Mouse (Mus musculus) ES-E14 (cell line): ENCODE results near the gene Hist1h2ak. TPM values are rescaled to one million over a fixed set of nuclear protein-coding genes. Genes with fewer than 3 reads are reported as not detected.
"Not testable (repeated sequence)": the region's sequence is repeated elsewhere in the genome, so short reads cannot be mapped to it uniquely, and the experiment has no call there.

Experiments
- DNase-seq: peaks from one replicate; pipeline ENCODE4 v3.0.0-alpha.2; 2013; ENCODE audit warnings: low read depth, low spot score
- H3K27ac ChIP-seq: 2 replicates; pipeline ENCODE4 v1.5.1; 2012; ENCODE audit warnings: low read depth, mild to moderate bottlenecking, low read length, moderate library complexity, mixed read lengths; ENCODE audit not compliant: poor library complexity, insufficient read depth, severe bottlenecking
- H3K36me3 ChIP-seq: 2 replicates; pipeline ENCODE4 v1.6.1; 2012; ENCODE audit warnings: mild to moderate bottlenecking, low read length, moderate library complexity, mixed read lengths; ENCODE audit not compliant: control insufficient read depth, poor library complexity, insufficient read depth, severe bottlenecking
- H3K4me1 ChIP-seq, 2 experiments: fragments of 150-350 bp in 1 of 2; sonication (generic) in 1 of 2; 2 replicates each; pipeline ENCODE4 v1.6.1; 2012; ENCODE audit warnings: low read length in 2 of 2, mild to moderate bottlenecking in 1 of 2, mixed read lengths in 1 of 2; ENCODE audit not compliant: control insufficient read depth in 2 of 2, insufficient read depth in 2 of 2, poor library complexity in 1 of 2
- H3K4me3 ChIP-seq, 2 experiments: fragments of 150-350 bp in 1 of 2; sonication (generic) in 1 of 2; 2 replicates each; pipeline ENCODE4 v1.5.1; 2012; ENCODE audit warnings: low read length in 2 of 2, low read depth in 1 of 2, mild to moderate bottlenecking in 1 of 2, mixed read lengths in 1 of 2; ENCODE audit not compliant: insufficient read depth in 1 of 2, poor library complexity in 1 of 2, severe bottlenecking in 1 of 2
- H3K9ac ChIP-seq: 2 replicates; pipeline ENCODE4 v1.6.1; 2012; ENCODE audit warnings: low read depth, mild to moderate bottlenecking, low read length, mixed read lengths; ENCODE audit not compliant: poor library complexity, insufficient read depth, severe bottlenecking
- H3K9me3 ChIP-seq: fragments of 150-350 bp; sonication (generic); 2 replicates; pipeline ENCODE4 v1.6.1; 2012; ENCODE audit warnings: low read depth, mild to moderate bottlenecking, low read length; ENCODE audit not compliant: control insufficient read depth, insufficient read depth
- CHD2 ChIP-seq: IDR thresholded peaks from 2 replicates; pipeline ENCODE4 v1.6.1; 2014; ENCODE audit warnings: mild to moderate bottlenecking, low read depth, low read length, inconsistent platforms
- HCFC1 ChIP-seq: IDR thresholded peaks from 2 replicates; pipeline ENCODE4 v1.6.1; 2012; ENCODE audit warnings: low read length, inconsistent platforms, borderline replicate concordance; ENCODE audit not compliant: insufficient read depth
- MAFK ChIP-seq: IDR thresholded peaks from 2 replicates; pipeline ENCODE4 v1.6.1; 2014; ENCODE audit warnings: mild to moderate bottlenecking, low read depth, low read length, inconsistent platforms; ENCODE audit not compliant: insufficient read depth
- ZC3H11A ChIP-seq: IDR thresholded peaks from 2 replicates; pipeline ENCODE4 v1.6.1; 2012; ENCODE audit warnings: low read depth, mild to moderate bottlenecking, inconsistent platforms, low read length, borderline replicate concordance
- ZNF384 ChIP-seq: IDR thresholded peaks from 2 replicates; pipeline ENCODE4 v1.6.1; 2012; ENCODE audit warnings: low read depth, low read length, inconsistent platforms
- in situ Hi-C, 2 experiments: fragments of 600-800 bp; cut with MboI; formaldehyde crosslinking; loops; one replicate each; pipeline ENCODE4 v1.15.1; 2025; ENCODE audit warnings: low sequenced_read_pairs in 2 of 2, inconsistent platforms in 1 of 2; ENCODE audit not compliant: unreplicated experiment in 2 of 2
- total RNA-seq: library from RNA; depleted of rRNA; stranded (reverse); fragments of 300-350 nt; gene quantifications from 2 replicates; pipeline ENCODE4 v1.2.3, GENCODE M21; 2012

Hist1h2ak gene
- total RNA-seq, 1 experiment, result 1,029 TPM

- no peaks in the 10 kb centered on the region for H3K9me3 ChIP-seq
- TF ChIP-seq CHD2 (no peak), ZC3H11A (no peak), ZNF384 (no peak), HCFC1 (no peak), MAFK (no peak)
- H3K4me1 ChIP-seq, result peaks cover 0 to 2% of the 10 kb centered on the region in 2 experiments; a peak in 2 of 4 replicates
- peak overlapping the region; percentile 40; the same call in 1 of the 2 replicates for H3K27ac ChIP-seq
- no peak overlapping the region for H3K4me3 ChIP-seq
- DNase-seq, result no peak
- H3K36me3 ChIP-seq, result no peaks in the 10 kb centered on the region
- H3K9ac ChIP-seq, result peak overlapping the region; percentile 38; the same call in 1 of the 2 replicates
- in situ Hi-C loops, result no loop called here
These were observed 30.7 kb upstream of the Hist1h2ak start for GRCm38 (mm10) chr13:21784311-21784710.

GRCm38 (mm10) chr13:21783734-21784161 is 30.1 kb upstream of the Hist1h2ak start:
- Histone ChIP-seq H3K36me3 (no peaks in the 10 kb centered on the region), H3K9ac (peak overlapping the region; percentile 38; the same call in 1 of the 2 replicates), H3K4me3 (peak overlapping the region; percentile 13 to 30; a peak in 2 of 4 replicates), H3K27ac (peak overlapping the region; percentile 40; the same call in 1 of the 2 replicates), H3K4me1 (peaks cover 0 to 2% of the 10 kb centered on the region in 2 experiments; a peak in 2 of 4 replicates), H3K9me3 (no peaks in the 10 kb centered on the region)
- peak; percentile 58 for DNase-seq
- in situ Hi-C loops, result no loop called here
- TF ChIP-seq ZC3H11A (no peak), ZNF384 (peak; percentile 87)

GRCm38 (mm10) chr13:21783255-21783617 is 29.6 kb upstream of the Hist1h2ak start, which contains the start of gene Hist1h3i:
Gene Hist1h3i, minus strand, starts transcription at chr13:21783370.
- TF ChIP-seq ZNF384 (no peak), MAFK (peak; percentile 76; the same call in 1 of the 2 replicates)
- H3K36me3 ChIP-seq, result no peaks in the 10 kb centered on the region
- H3K9ac ChIP-seq, result peak within 1 kb of the TSS; percentile 79
- no peaks in the 10 kb centered on the region for H3K9me3 ChIP-seq
- in situ Hi-C loops, result no loop called here
- peak within 1 kb of the TSS; percentile 32 to 69 for H3K4me3 ChIP-seq
- peak; percentile 66 for DNase-seq
- H3K4me1 ChIP-seq, result peaks cover 0 to 2% of the 10 kb centered on the region in 2 experiments; a peak in 2 of 4 replicates
- H3K27ac ChIP-seq, result peak within 1 kb of the TSS; percentile 74

- H3K4me1 ChIP-seq, DNase-seq, in situ Hi-C loops: not testable (repeated sequence)
These were observed 29.0 kb upstream of the Hist1h2ak start for GRCm38 (mm10) chr13:21782361-21783254.

GRCm38 (mm10) chr13:21781639-21782038 is 28.0 kb upstream of the Hist1h2ak start:
- Histone ChIP-seq H3K9me3 (no peaks in the 10 kb centered on the region), H3K9ac (no peak overlapping the region), H3K4me1 (peaks cover 0 to 5% of the 10 kb centered on the region in 2 experiments; a peak in 1 of 4 replicates), H3K4me3 (no peak overlapping the region), H3K27ac (no peak overlapping the region), H3K36me3 (no peaks in the 10 kb centered on the region)
- in situ Hi-C loops, result no loop called here
- DNase-seq, result no peak
- TF ChIP-seq ZNF384 (no peak), ZC3H11A (no peak), HCFC1 (no peak), MAFK (no peak), CHD2 (no peak)

More at GRCm38 (mm10) chr13:21782361-21783254, 29.0 kb upstream of the Hist1h2ak start:
- Histone ChIP-seq H3K9ac (peak overlapping the region; percentile 79), H3K27ac (peak overlapping the region; percentile 74), H3K4me3 (peak overlapping the region; percentile 32 to 69)
- H3K36me3 ChIP-seq, H3K9me3 ChIP-seq: not testable (repeated sequence)
- 0 out of 2 replicates have a peak, but pooled peaks have one; percentile 16 for TF ChIP-seq HCFC1
